Mouse (Mus musculus) forebrain, embryonic 15.5 days (tissue): ENCODE results near the gene Zfp148. TPM values are rescaled to one million over a fixed set of nuclear protein-coding genes. Genes with fewer than 3 reads are reported as not detected.

Experiments
- polyA plus RNA-seq: library from polyadenylated mRNA; unstranded; fragments of >200 nt; fragmentation: Nextera tagmentation; extraction: Ambion mirVana; gene quantifications from 2 replicates; pipeline ENCODE4 v1.2.1, GENCODE M21; 2015

The Zfp148 gene
- polyA plus RNA-seq, 1 experiment from 2014 or later: 77.3 TPM

Other genes starting within 250 kb of the Zfp148 start
- 20.3 and 22.0 TPM in 2 replicates for gene Osbpl11, start 195.8 kb upstream of the Zfp148 start, polyA plus RNA-seq
- gene Snx4, start 129.4 kb upstream of the Zfp148 start, polyA plus RNA-seq: 74.1 and 79.4 TPM in 2 replicates
- gene Slc12a8, start 136.5 kb downstream of the Zfp148 start, polyA plus RNA-seq: 0.83 and 0.92 TPM in 2 replicates